8 mouse cellular contexts compared by ENCODE assay signal in the genomic region with DNA sequence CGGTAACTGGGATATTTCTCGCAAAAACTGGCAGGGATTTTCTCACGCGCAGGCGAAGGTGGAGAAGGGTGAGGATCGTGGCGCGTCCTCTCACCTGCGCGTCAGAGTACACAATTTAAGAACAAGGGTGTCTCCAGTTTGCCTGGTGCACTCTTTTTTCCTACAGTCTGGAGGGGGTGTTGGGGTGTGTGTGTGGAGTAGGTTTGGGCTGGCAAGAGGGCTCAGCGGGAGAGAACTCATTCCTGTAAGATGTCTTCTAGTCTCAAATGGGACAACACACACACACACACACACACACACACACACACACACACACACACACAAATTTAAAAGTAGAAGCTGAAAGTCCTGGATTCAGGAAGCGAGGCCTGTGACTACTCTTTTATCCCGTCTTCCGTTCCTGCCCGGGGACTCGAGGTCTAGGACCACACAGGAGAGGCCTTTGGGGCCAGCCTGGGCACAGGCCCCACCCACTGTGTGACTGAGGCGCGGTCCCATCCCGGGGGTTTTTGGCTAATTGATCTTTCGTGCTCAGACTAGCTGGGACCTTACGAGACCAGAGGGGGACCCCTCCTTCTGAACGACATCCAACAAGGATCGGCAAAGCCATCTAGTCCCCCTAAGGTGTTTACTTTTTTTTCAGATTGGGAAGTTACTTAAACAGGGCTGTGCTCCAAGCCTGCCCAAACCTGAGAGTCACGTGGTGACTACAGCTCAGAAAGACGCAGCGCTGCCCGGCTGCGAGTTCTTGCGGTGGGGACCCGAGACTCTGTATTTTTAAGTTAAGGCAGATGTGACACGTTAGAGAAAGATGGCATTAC. TPM values are rescaled to one million over a fixed set of nuclear protein-coding genes. Genes with fewer than 3 reads are reported as not detected.
A peak's percentile ranks its signal among the peaks of the same experiment; 100 is the strongest.
DNase-seq lines count a peak whose midpoint lies in the region; ATAC-seq lines count a peak whose summit lies in the region.

No protein-coding gene starts in this region.

- no peak for ATAC-seq in heart, embryonic 11.5 days (replicated peaks; ENCODE audit: insufficient number of reproducible peaks, low FRiP score, low TSS enrichment)
- peak; percentile 66; the same call in 1 of the 2 replicates for ATAC-seq in midbrain, embryonic 11.5 days (ENCODE audit: low FRiP score)

- H3K9ac ChIP-seq in heart, embryonic 11.5 days (ENCODE audit: low read depth, low read length) = no peak overlapping the region
- H3K9ac ChIP-seq in midbrain, embryonic 11.5 days (ENCODE audit: low read length) = peak overlapping the region; percentile 44; the same call in 1 of the 2 replicates

- intact Hi-C loops in heart, postnatal 25 days (cut with DNase I) = no loop called here
- intact Hi-C loops in left cerebral cortex, postnatal 4 days (cut with DNase I) = no loop called here

- H3K27me3 ChIP-seq in heart, embryonic 11.5 days (ENCODE audit: control insufficient read depth, insufficient read depth, low read length) = peaks cover 45% of the 10 kb centered on the region
- peaks cover 59% of the 10 kb centered on the region for H3K27me3 ChIP-seq in hindbrain, embryonic 10.5 days (ENCODE audit: insufficient read depth, poor library complexity, severe bottlenecking)
- H3K27me3 ChIP-seq in midbrain, embryonic 11.5 days (ENCODE audit: control insufficient read depth, insufficient read depth, low read length) = peaks cover 38% of the 10 kb centered on the region

- no peak overlapping the region for H3K27ac ChIP-seq in heart, embryonic 11.5 days (ENCODE audit: low read depth, low read length)
- H3K27ac ChIP-seq in hindbrain, embryonic 10.5 days = no peak overlapping the region
- H3K27ac ChIP-seq in midbrain, embryonic 11.5 days (ENCODE audit: low read depth, low read length) = no peak overlapping the region

- H3K4me2 ChIP-seq in heart, embryonic 11.5 days = peak overlapping the region; percentile 95
- peak overlapping the region; percentile 93 for H3K4me2 ChIP-seq in midbrain, embryonic 11.5 days

- H3K9me3 ChIP-seq in heart, embryonic 11.5 days (replicated peaks; ENCODE audit: control insufficient read depth, low read length) = no peaks in the 10 kb centered on the region
- H3K9me3 ChIP-seq in hindbrain, embryonic 10.5 days = no peaks in the 10 kb centered on the region
- H3K9me3 ChIP-seq in midbrain, embryonic 11.5 days (ENCODE audit: control insufficient read depth, low read length) = no peaks in the 10 kb centered on the region

- WGBS in heart, embryonic 11.5 days (ENCODE audit: insufficient replicate concordance) = 2% methylated on average over 31 of the region's 31 CpGs
- WGBS in hindbrain, embryonic 10.5 days = 1% methylated on average over 31 of the region's 31 CpGs
- 1% methylated on average over 31 of the region's 31 CpGs for WGBS in midbrain, embryonic 11.5 days

- peaks cover 8% of the 10 kb centered on the region; the same call in 1 of the 2 replicates for H3K4me1 ChIP-seq in heart, embryonic 11.5 days (ENCODE audit: control insufficient read depth, insufficient read depth, low read length)
- H3K4me1 ChIP-seq in hindbrain, embryonic 10.5 days (replicated peaks) = peaks cover 29% of the 10 kb centered on the region
- H3K4me1 ChIP-seq in midbrain, embryonic 11.5 days (ENCODE audit: control insufficient read depth, insufficient read depth, low read length) = peaks cover 10% of the 10 kb centered on the region

- peak overlapping the region; percentile 57 for H3K4me3 ChIP-seq in heart, embryonic 11.5 days (ENCODE audit: low read depth, low read length)
- H3K4me3 ChIP-seq in hindbrain, embryonic 10.5 days = peak overlapping the region; percentile 60
- peak overlapping the region; percentile 44 for H3K4me3 ChIP-seq in midbrain, embryonic 11.5 days (ENCODE audit: low read depth, low read length)

- DNase-seq in heart, postnatal 25 days (ENCODE audit: low spot score) = no peak
- peak; percentile 7 for DNase-seq in Muller cell, postnatal 12 days (ENCODE audit: inconsistent ontology term)
- DNase-seq in hindbrain, embryonic 10.5 days (ENCODE audit: low spot score) = peak; percentile 39
- peak; percentile 93 for DNase-seq in midbrain, embryonic 11.5 days (ENCODE audit: low spot score, missing footprints)
- no peak for DNase-seq in left cerebral cortex, postnatal 4 days
- DNase-seq in lung, postnatal 14 days = no peak
- no peak for DNase-seq in cerebellum, adult 18-20 months

- no peaks in the 10 kb centered on the region for H3K36me3 ChIP-seq in heart, embryonic 11.5 days (ENCODE audit: control insufficient read depth, insufficient read depth, low read length)
- no peaks in the 10 kb centered on the region for H3K36me3 ChIP-seq in hindbrain, embryonic 10.5 days
- no peaks in the 10 kb centered on the region for H3K36me3 ChIP-seq in midbrain, embryonic 11.5 days (ENCODE audit: control insufficient read depth, insufficient read depth, low read length)

RNA-seq across cellular contexts. Expression of a gene that starts 42.3 kb away (rescaled TPM):
- 19.2 and 23.2 TPM in 2 replicates for polyA plus RNA-seq in heart, embryonic 11.5 days (2014; fragmentation: Nextera tagmentation; extraction: Ambion mirVana)
- 1 to 10 TPM; 8.7 to 8.8 TPM for total RNA-seq in heart, postnatal 25 days (2021)
- polyA plus RNA-seq in hindbrain, embryonic 10.5 days (2016; fragmentation: Nextera tagmentation; extraction: Ambion mirVana) = 39.9 and 41.3 TPM in 2 replicates
- polyA plus RNA-seq in midbrain, embryonic 11.5 days (2014; fragmentation: Nextera tagmentation; extraction: Ambion mirVana) = 35.6 and 39.4 TPM in 2 replicates
- total RNA-seq in left cerebral cortex, postnatal 4 days (2021) = 10 to 100 TPM; 21.2 to 23.7 TPM

Comparison
In these comparisons a context has a peak if more than half of its experiments do, and no peak if none do; other contexts are left out.
1. DNase-seq: peak in Muller cell, postnatal 12 days (single experiment), hindbrain, embryonic 10.5 days (single experiment) and midbrain, embryonic 11.5 days (single experiment); none in heart, postnatal 25 days (single experiment), left cerebral cortex, postnatal 4 days (single experiment), lung, postnatal 14 days (single experiment) and cerebellum, adult 18-20 months (0 of 2).
2. Peak in every context shown above with its lines, with median percentiles within 50 percentile points of each other: H3K4me3 ChIP-seq.